Mouse (Mus musculus) heart, postnatal 14 days (tissue): ENCODE data around the gene Abcg1. TPM values are rescaled to one million over a fixed set of nuclear protein-coding genes. Genes with fewer than 3 reads are reported as not detected.

Experiments used
- DNase-seq, 2 experiments: peaks; one replicate each; pipeline ENCODE4 v3.0.0; 2021 to 2022
- intact Hi-C: fragments of 180-260 bp; cut with DNase I; formaldehyde crosslinking; loops from one replicate; pipeline ENCODE4 v1.15.1; 2025
- total RNA-seq, 2 experiments: library from RNA; stranded (reverse); gene quantifications; 2 replicates each; pipeline ENCODE4 v1.2.3; 2021

Gene Abcg1
- total RNA-seq, 2 experiments from 2014 or later, result 11.0 to 13.5 TPM

- DNase-seq, result no peak
- intact Hi-C loops, result no loop called here
These were observed 100.4 kb downstream of the Abcg1 start for GRCm38 (mm10) chr17:31157921-31158320.

DNA sequence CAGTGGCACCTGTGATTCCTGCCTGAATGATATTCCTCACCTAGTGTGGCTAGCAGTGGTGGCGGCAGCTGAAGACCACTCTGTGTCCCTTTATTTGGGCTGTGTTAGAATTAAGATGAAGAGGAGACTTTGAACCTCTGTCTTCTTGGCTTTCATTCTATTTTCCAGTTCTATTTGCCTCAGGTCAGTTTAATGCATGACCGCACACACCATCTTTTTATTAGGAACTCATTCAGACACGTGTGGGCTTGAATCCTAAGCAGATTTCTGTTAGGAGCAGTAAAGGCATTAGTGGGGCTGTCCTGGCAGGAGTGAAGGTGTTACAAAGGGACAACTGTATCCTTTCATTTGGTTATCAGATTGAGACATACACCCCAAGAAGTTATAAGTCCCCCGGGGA is 102.8 kb downstream of the Abcg1 start:
- DNase-seq, result no peak
- intact Hi-C loops, result no loop called here

GRCm38 (mm10) chr17:31162607-31163006 is 105.1 kb downstream of the Abcg1 start:
- DNase-seq, result no peak
- intact Hi-C loops, result no loop called here

DNA sequence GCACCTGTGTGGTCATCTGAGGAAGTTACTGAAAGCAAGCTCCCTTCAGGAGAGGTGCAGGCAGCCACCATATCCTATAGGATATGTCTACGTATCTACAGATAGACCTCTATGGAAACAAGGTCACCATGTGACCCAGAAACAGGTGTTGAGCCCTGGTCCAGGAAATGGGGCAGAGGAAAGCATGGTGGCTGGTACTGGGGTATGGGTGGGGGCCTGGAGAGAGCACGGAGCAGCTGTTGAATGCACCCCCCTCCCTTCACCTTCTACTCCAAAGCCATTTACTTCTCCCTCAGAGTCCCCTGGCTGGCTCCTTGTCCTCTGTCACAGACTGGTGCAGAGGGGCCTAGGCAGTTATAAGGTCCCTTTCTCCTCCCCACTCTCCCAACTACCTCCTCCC is 106.3 kb downstream of the Abcg1 start:
- intact Hi-C loops, result no loop called here
- DNase-seq, result no peak

DNA sequence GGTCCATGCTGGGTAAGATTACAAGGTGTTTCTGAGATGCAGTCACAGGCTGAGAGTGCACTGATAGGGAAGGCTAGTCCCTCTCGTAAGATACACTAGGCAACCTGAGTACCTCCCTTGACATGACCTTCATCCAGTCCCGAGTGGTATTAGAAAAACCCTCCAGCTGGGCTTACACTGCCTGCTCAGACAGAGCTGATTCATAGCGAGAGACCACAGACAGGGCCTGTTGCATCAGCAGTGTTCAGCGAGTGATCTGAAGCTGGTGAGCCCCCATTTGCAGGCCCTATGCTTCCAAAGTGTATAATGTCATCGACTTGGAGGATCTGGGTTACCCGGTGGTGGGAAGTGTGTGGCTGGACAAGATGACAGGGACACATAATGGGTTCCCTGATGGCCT is 107.7 kb downstream of the Abcg1 start, which contains the start of gene Tff1:
Tff1 (minus strand) TSS at position 151 of the 400 bp plus-strand sequence.
- intact Hi-C loops, result no loop called here
- no peak for DNase-seq

Other genes starting within 250 kb of the Abcg1 start
- under 1 TPM; 0.41 to 0.62 TPM for gene Glp1r, start 155.9 kb upstream of the Abcg1 start, total RNA-seq
- gene Umodl1, start 103.0 kb upstream of the Abcg1 start, total RNA-seq, result not detected
- gene Tff3, start 72.0 kb downstream of the Abcg1 start, total RNA-seq, result not detected
- under 1 TPM in 1 of 2 experiments, not detected in 1; 0.88 TPM for gene Tff2, start 86.6 kb downstream of the Abcg1 start, total RNA-seq
- not detected for gene Tff1, start 107.6 kb downstream of the Abcg1 start, total RNA-seq
- not detected for gene Tmprss3, start 141.3 kb downstream of the Abcg1 start, total RNA-seq
- under 1 TPM; 0.22 to 0.85 TPM for gene Ubash3a, start 150.2 kb downstream of the Abcg1 start, total RNA-seq
- gene Rsph1, start 219.7 kb downstream of the Abcg1 start, total RNA-seq, result 1 to 10 TPM; 1.5 to 1.6 TPM
- gene Slc37a1, start 229.1 kb downstream of the Abcg1 start, total RNA-seq, result 10 to 100 TPM; 11.7 to 12.3 TPM